Mouse (Mus musculus): ENCODE measurements at regions not wholly inside any gene's neighbourhood (a gene's known extent, or its start where the extent isn't known, plus 50 kb on each side); places are given as distances from the start of the nearest gene placed in this dataset.

GRCm38 (mm10) chr16:30775740-30776700 is 176.5 kb downstream of the Fam43a start:
- DNase-seq (ENCODE audit: low spot score): no peak

DNA sequence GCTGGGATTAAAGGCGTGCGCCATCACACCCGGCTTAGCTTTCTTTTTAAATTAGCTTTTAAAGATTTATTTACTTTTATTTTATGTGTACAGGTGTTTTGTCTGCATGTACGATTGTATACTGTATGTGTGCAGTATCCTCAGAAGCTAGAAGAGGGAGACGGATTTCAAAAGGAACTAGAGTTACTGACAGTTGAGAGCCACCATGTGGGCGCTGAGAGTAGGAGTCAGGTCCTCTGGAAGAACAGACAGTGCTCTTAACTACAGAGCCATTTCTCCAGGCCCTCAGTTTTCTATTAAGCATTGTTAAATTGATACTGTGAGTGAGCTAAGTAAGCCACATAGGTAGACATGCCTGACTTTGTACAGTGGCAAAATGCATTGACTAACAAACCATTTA is 177.9 kb downstream of the Fam43a start:
- no peak for DNase-seq (ENCODE audit: low spot score)

DNA sequence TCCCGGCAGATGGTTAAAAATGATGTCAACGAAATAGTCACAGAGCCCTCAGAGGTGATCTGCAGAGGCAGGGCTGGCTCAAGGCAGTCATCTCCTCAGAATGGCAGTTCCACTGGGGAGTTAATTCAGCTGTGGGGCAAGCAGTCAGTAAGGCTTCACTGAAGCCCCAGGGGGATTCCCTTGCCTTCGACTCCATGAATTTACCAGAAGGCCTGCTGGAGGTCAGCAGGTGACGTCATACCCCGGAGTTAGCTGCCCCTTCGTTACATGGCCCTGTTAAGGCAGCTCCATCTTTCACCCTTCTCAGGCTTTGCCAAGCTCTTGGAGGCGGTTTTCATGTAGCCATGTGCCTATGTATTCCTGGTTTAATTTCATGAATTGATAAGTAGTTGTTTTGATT is 178.6 kb downstream of the Fam43a start:
- no peak for DNase-seq (ENCODE audit: low spot score)

DNA sequence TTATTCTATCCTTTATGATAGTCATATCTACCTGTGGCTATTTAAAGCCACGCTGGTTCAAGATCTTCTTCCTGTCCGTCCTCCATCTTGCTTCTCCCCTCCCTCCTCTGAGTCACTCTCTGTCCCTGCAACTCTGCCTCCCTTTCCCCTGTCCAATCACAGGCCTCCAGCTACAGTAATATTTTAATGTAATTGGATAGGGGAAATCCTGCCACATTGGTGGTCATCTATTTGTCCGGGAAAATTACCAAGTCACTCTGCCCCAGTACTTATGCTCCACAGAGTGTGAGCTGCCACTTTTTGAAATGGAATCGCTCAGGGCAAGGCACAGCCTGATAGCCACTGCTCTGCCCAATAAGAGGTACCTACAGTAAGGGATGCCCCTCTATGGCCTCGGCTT is 179.4 kb downstream of the Fam43a start:
- DNase-seq (ENCODE audit: low spot score): no peak

DNA sequence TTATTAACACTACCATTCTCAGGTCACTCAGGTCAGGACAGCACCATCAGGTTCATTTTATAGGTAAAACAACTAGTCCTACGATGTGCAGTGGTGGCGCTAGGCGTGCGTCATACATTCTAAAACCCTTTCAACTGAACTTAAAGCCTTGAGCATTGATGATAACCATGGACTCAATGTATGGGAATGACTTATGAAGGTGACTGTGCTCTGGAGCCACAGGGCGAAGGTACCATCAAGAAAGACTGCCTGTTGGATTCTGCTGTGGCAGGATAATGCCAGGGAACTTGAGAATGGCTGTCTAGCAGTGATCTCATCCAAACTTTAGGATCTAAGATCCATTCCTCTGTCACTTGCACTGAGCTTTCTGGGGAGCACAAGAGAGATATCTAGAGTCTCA is 184.7 kb downstream of the Fam43a start:
- DNase-seq (ENCODE audit: low spot score): no peak

- no peak for DNase-seq (ENCODE audit: low spot score)
These were observed 185.4 kb downstream of the Fam43a start for GRCm38 (mm10) chr16:30784949-30785348.

DNA sequence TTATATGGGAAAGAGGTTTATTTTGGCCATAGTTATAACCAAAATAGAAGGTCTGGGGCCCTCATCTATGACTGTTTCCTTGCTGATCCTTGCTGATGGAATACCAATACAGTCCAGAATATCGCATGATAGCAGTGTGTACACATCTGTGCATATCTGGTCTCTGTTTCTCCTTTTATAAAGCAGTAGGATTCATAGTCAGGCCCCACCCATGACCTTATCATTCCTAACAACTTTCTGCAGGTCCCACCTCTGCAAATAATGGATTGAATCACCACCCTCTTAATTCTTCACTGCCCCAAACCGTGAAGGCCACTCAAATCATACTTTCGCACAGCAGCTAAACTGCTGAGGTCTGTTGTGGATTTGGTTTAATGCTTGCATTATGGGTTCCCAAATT is 186.5 kb downstream of the Fam43a start:
- DNase-seq (ENCODE audit: low spot score): no peak

GRCm38 (mm10) chr16:30787351-30787750 is 187.8 kb downstream of the Fam43a start:
- no peak for DNase-seq (ENCODE audit: low spot score)

DNA sequence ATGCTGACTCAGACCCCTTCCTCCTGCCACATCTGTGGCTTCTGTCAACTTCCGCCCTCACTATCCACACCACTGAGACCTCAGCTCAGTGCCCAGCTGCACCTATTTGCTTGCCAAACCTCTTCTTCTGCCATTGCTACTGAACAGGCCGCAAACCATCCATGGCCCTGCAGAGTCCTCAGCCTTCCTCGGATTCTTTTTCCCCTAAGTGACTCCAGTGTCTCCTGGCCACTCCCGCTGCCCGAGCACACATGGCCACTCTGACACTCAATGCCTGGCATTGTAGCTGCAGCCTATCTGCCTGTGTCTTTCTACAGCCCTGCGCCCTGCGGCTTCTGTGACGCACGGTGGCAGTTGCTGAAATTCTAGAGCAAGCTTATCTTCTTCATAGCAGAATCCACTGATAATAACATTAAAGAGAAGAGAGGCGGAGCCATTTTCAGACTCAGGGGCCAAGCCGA is 188.8 kb downstream of the Fam43a start:
- DNase-seq (ENCODE audit: low spot score): no peak

- no peak for DNase-seq (ENCODE audit: low spot score)
These were observed 189.6 kb downstream of the Fam43a start for GRCm38 (mm10) chr16:30788944-30789781.

DNA sequence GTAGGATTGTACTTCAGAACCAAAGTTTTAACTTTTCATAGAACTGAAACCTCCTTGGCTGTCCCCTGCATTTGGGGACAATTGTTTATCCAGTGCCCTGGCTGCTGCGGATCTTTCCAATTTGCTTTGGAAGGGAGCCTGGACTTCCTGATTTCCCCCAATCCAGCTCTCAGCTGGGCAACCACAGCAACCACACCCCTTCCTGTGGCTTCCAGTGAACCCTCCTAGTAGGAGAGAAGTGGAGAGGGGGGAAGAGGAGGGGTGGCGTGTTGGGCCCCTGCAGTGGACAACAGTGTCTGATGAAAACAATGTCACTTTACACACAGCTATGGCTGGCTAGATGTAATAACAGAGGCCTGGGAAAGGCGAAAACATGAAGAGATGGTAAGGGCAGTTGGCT is 190.5 kb downstream of the Fam43a start:
- DNase-seq (ENCODE audit: low spot score): no peak

GRCm38 (mm10) chr16:30790551-30791001 is 191.1 kb downstream of the Fam43a start:
- no peak for DNase-seq (ENCODE audit: low spot score)

DNA sequence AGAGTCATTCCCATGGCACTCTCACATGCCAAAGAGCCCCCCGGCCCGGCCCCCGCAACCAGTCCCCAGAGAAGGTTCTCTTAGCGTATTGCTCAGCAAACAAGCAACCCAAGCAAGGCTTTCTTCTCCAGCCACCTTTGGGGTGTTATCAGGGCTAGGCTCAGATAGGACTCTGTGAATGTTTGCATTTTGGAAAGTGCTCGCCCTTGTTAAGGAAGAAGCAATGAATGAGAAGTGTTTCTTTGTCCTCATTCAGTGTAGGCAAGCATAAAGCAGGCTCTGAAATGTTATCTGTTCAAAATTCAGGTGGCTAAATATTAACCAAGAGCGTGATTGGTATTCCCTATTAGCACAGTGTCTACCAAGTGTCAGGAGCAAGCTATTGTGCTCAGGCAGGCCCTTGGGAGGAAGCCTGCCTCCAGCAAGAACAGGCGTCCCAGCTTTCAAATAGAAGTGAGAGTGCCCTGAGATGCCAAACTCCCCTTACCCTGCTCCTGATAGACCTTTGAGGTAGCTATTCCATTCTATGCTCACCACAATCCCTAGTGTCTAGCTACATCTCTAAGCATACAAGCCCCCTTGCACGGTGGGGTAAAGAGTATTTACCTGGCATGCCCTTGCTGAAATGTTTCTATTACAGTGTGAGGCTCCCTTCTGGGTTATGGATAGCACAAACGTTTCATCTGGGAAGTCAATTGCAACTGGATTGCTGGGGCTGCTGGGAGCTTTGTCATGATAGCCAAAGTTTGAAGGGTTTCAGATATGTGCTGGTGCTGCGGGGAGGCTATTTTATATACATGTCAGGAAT is 191.7 kb downstream of the Fam43a start:
- DNase-seq (ENCODE audit: low spot score): no peak

DNA sequence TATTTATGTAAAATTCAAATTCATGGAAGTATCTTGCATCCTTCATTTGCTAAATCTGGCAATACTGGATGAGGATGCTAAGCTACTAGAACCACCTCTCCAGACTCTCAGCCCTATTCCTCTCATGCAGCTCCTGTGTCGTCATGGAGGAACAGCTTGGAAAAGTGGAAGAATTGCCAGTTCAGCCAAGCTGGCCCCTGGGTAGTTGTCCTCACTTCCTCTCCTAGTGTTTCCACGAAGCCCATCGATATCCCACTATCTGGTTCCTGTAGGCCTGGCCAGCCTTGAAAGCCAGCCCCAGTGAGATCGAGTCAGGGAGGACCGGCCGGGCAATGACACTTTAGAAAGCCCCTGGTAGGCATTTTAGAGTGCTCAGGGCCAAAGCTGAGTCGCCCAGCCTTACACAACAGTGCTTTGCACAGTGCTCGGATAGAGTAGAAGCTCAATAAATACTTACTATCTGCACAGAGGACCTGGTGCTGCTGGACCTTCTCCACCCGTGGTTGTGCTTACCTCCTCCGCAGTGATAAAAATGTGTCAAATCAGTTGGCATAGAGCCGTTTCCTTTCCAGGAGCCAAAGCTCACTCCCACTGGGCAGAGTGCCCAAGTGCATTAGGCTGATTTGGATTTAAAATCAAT is 193.3 kb downstream of the Fam43a start:
- DNase-seq (ENCODE audit: low spot score): no peak

DNA sequence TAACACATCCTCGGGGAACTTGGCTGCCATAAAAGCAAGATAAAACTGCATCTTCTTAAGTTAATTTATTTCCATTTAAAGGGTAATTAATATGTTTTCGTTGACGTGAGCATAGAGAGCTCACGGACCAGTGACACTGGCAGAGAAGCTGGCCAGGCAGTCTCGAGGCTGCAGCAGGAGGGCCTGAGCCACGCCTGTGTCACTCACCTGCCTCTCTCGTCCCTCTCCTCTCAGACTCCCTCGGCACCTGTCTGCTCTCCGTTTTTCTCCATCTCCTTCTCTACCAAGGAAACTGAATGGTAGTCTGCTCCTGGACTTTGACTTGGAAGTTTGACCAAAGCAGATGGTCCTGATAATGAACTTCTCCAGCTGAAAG is 193.8 kb downstream of the Fam43a start:
- no peak for DNase-seq (ENCODE audit: low spot score)

DNA sequence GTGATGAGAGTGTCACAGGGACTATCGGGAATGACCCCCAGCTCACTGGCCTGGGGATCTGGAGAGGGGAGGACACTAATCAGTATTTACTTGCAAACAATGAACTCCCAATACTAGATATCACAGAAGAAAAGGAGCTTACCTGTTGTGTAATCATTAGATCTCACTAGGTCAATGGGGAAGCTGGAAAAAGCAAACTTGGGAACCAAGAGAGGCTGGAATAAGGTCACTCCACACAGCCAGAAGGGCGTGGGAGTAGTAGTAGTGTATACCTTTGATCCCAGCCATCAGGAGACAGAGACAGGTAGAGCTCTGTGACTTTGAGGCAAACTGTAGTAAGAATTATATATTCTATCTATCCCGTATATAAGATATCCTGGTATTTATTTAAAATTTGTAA is 194.3 kb downstream of the Fam43a start:
- no peak for DNase-seq (ENCODE audit: low spot score)

- DNase-seq (ENCODE audit: low spot score): no peak
These were observed 196.0 kb downstream of the Fam43a start for GRCm38 (mm10) chr16:30795501-30795904.

DNA sequence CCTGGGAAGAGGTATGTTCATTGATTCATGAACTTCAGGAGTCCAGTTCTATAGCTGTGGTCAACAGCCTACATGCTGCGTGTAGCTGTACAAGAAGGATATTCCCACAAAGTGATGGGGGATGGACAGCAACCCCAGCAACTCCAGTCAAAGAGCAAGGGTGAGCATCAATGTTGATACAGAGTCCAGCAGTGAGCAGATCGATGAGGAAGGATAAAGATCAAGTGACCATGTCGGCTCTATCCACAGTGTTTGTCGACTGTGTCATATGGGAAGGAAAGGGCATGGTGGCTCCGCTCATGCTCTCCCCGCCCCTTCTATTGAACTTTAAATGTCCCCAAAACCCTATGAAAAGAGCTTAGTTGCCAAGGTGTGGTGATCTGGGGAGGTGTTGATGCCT is 196.6 kb downstream of the Fam43a start:
- DNase-seq (ENCODE audit: low spot score): no peak

DNA sequence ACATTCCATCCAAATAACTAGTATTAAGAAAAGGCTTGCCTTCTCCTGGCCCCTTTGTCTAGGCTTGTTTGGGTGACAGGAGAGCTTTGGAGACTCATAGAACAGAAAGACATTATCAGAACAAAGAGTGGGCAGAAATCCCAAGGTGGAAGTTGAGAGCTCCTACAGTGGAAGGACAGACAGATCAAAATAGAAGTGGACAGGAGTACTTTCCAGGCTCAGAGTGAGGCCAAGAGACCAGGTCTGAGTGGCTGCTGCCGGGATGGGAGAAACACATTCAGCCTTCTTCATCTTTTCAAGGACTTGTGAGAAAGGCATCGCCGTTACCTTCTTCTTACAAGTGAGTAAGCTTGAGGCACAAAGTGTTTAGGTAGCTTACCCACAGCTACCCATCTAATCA is 197.5 kb downstream of the Fam43a start:
- no peak for DNase-seq (ENCODE audit: low spot score)

DNA sequence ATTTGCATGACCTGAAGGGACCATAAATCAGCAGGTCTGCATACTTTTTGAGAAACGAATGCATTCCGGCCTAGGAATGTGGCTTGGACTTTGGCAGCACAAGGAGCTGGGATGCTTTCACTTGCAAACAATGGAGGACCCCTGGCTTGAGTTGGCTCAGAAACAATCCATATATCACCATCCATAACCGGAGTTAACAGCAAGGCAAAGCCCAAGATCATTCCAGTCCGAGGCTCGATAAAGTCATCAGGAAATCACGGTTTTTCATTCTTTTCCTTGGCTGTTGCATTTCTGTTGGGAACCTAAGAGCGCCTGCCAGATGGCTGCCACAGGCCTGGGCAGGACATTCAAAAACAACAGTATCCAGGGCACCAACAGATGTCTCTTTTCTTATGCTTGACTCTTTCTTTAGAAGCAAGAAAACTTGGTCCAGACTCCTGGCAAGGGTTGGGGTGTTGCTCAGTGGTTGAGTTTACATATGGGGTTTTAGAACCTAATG is 198.5 kb downstream of the Fam43a start:
- no peak for DNase-seq (ENCODE audit: low spot score)

DNA sequence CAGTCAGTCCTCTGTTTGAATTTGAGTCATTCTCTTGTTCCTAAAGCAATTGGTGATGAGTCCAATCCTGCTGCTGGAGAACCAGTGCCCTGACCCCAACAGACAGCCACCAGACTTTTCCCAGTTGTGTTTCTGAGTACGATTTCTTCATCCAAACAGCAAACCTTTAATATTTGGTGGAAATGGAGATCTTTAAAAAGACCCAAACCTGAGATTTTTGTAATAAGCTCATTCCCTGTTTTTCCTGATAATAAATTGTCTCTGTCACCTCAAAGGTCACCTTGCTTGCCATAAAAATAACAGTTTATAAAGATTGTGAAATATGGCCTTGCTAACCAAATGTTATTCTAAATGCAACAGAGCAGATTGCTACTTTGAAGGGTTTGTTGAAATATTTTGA is 199.0 kb downstream of the Fam43a start:
- no peak for DNase-seq (ENCODE audit: low spot score)

All from layer of hippocampus, adult 11-12 months (tissue).